Mouse (Mus musculus) forelimb bud, embryonic 11.5 days (tissue): Measurements from ENCODE around the gene Glb1.
"Not testable (repeated sequence)": the region's sequence is repeated elsewhere in the genome, so short reads cannot be mapped to it uniquely, and the experiment has no call there.

Source experiments
- DNase-seq: peaks from one replicate; pipeline ENCODE4 v3.0.0-alpha.2; 2012; ENCODE audit warnings: low read depth, low spot score

The Glb1 gene

DNA sequence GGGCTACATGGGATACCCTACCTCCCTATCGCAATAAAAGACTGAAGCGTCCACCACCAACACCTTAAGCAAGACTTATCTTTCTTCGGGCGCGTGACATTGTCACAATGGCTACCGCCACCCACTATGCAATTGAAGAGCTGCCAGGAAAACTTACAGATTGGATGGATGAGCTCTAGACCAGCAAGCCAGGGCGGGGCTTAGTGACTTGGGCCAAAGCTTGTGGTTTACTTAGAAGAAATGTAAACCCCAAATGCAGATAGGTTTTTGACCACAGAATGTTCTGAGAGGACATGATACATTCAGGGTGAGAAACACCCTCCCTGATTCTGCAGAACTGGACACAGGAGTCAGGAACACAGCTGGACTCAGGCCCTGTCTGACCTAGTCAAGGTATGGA is 100.2 kb downstream of the Glb1 start:
- DNase-seq: no peak

DNA sequence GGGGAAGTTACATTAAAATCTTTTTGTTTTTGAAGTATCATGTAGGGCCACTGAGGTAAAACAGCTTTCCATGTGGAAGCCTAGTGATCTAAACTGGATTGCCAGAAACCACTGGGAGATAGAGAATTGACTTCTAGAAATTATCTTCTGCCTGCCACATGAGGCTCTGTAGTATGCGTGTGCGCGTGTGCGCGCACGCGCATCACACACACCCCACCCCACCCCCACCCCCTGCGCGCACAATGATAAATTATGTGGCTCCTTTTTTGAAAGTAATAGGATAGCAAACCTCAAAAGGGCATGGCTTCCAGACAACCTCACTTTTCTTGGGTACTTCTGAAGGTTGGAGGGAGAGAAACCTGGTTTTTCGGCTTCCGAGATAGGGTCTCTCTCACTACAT is 101.0 kb downstream of the Glb1 start:
- DNase-seq: no peak

GRCm38 (mm10) chr9:114502711-114503427 is 102.0 kb downstream of the Glb1 start:
- no peak for DNase-seq

- DNase-seq: no peak
These were observed 103.9 kb downstream of the Glb1 start, which contains the start of gene Ccr4 for GRCm38 (mm10) chr9:114504816-114505215. Gene Ccr4, minus strand, starts transcription at chr9:114504916.

GRCm38 (mm10) chr9:114506564-114506963 is 105.7 kb downstream of the Glb1 start:
- no peak for DNase-seq

DNA sequence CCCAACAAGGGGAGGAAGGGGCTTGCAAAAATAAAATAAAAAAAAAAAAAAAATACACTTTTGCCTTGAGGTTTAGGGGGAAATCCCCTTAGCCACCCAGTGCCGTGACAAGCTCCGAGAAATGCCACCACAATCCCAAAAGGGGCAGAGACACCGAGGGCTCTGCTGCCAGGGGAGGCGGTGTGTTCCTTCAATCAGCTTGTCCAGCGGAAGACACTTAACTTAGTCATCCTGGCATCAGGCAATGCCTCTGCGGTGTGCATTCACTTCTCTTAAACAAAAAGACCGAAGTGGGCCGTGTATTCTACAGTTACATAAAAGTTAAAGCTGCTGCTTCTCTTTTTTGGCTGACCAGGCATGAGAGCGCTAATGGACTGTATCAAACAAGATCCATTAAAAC is 106.5 kb downstream of the Glb1 start:
- DNase-seq: no peak

GRCm38 (mm10) chr9:114509785-114510184 is 108.9 kb downstream of the Glb1 start:
- DNase-seq: no peak

- DNase-seq: no peak
These were observed 112.0 kb downstream of the Glb1 start for GRCm38 (mm10) chr9:114512831-114513230.

GRCm38 (mm10) chr9:114515364-114515763 is 114.5 kb downstream of the Glb1 start, which contains the start of gene C130032M10Rik:
Gene C130032M10Rik, plus strand, starts transcription at chr9:114515697.
- DNase-seq: no peak

- no peak for DNase-seq
These were observed 117.1 kb downstream of the Glb1 start for GRCm38 (mm10) chr9:114517924-114518497.

DNA sequence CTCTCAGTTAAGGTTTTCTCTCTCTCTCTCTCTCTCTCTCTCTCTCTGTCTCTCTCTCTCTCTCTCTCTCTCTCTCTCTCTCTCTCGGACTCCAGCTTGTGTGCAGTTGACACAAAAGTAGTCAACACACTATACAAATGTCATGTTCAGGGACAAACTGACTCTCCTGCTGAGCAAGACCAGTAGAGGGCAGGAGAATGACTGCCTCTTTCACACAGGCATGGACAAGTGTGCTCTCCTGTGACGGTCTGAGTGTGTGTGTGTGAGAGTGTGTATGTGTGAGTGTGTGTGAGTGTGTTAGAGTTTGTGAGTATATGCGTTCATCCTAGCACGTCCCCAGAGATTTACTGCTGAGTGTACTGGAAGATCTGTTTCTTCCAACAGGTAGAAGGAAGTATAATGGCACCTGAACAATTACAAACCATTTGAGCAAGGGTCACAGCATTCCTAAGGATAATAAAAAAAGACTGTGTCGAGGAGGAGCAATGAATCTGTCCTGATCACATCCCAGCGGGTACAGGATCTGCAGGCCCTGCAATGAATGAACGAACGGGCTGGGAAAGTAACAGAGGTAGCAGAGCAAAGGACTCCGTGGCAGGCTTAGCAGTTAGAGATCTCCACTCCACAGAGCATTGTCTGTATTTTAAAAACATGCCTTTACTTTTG is 118.1 kb downstream of the Glb1 start:
- no peak for DNase-seq

DNA sequence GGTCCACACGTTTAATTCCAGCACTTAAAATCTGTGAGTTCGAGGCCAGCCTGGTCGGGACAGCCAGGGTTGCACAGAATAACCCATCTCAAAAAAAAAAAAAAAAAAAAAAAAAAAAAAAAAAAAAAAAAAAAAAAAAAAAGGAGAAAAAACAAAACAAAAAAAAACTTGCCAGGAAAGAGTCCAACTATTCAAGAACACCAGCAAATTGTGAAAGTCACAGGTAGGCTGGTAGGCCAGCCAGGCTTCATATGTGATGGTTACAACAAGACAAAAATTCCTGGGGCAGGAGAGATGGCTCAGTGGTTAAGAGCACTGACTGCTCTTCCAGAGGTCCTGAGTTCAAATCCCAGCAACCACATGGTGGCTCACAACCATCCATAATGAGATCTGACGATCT is 119.7 kb downstream of the Glb1 start:
- DNase-seq: not testable (repeated sequence)

- DNase-seq: no peak
These were observed 121.2 kb downstream of the Glb1 start for GRCm38 (mm10) chr9:114522041-114522440.

GRCm38 (mm10) chr9:114522501-114522900 is 121.6 kb downstream of the Glb1 start:
- DNase-seq: no peak
